Mouse (Mus musculus): ENCODE measurements around the gene Kcne1. TPM values are rescaled to one million over a fixed set of nuclear protein-coding genes. Genes with fewer than 3 reads are reported as not detected.

The Kcne1 gene
- total RNA-seq (2017) = not detected in 2 replicates

- ATAC-seq (replicated peaks in 1 of 2; ENCODE audit: insufficient read depth in 1 of 2, low FRiP score in 2 of 2, low TSS enrichment in 1 of 2, low read depth in 1 of 2, poor library complexity in 2 of 2, severe bottlenecking in 2 of 2) = no peak
These were observed at the start of gene Kcne1 for GRCm38 (mm10) chr16:92359229-92359628. Gene Kcne1 (minus strand): TSS chr16:92359468.

- ATAC-seq (replicated peaks in 1 of 2; ENCODE audit: insufficient read depth in 1 of 2, low FRiP score in 2 of 2, low TSS enrichment in 1 of 2, low read depth in 1 of 2, poor library complexity in 2 of 2, severe bottlenecking in 2 of 2) = no peak
These were observed 48.6 kb upstream of the Kcne1 start for GRCm38 (mm10) chr16:92407883-92408282.

GRCm38 (mm10) chr16:92404141-92404540 lies 44.9 kb upstream of the Kcne1 start:
- no peak for ATAC-seq (replicated peaks in 1 of 2; ENCODE audit: insufficient read depth in 1 of 2, low FRiP score in 2 of 2, low TSS enrichment in 1 of 2, low read depth in 1 of 2, poor library complexity in 2 of 2, severe bottlenecking in 2 of 2)

- ATAC-seq (replicated peaks in 1 of 2; ENCODE audit: insufficient read depth in 1 of 2, low FRiP score in 2 of 2, low TSS enrichment in 1 of 2, low read depth in 1 of 2, poor library complexity in 2 of 2, severe bottlenecking in 2 of 2) = no peak
These were observed 43.8 kb upstream of the Kcne1 start for GRCm38 (mm10) chr16:92403069-92403468.

GRCm38 (mm10) chr16:92402216-92402615 lies 42.9 kb upstream of the Kcne1 start:
- no peak for ATAC-seq (replicated peaks in 1 of 2; ENCODE audit: insufficient read depth in 1 of 2, low FRiP score in 2 of 2, low TSS enrichment in 1 of 2, low read depth in 1 of 2, poor library complexity in 2 of 2, severe bottlenecking in 2 of 2)

- ATAC-seq (replicated peaks in 1 of 2; ENCODE audit: insufficient read depth in 1 of 2, low FRiP score in 2 of 2, low TSS enrichment in 1 of 2, low read depth in 1 of 2, poor library complexity in 2 of 2, severe bottlenecking in 2 of 2) = no peak
These were observed 41.9 kb upstream of the Kcne1 start for GRCm38 (mm10) chr16:92401206-92401605.

GRCm38 (mm10) chr16:92399490-92400458 lies 40.5 kb upstream of the Kcne1 start:
- ATAC-seq (replicated peaks in 1 of 2; ENCODE audit: insufficient read depth in 1 of 2, low FRiP score in 2 of 2, low TSS enrichment in 1 of 2, low read depth in 1 of 2, poor library complexity in 2 of 2, severe bottlenecking in 2 of 2) = peak; percentile 63 to 66

- ATAC-seq (replicated peaks in 1 of 2; ENCODE audit: insufficient read depth in 1 of 2, low FRiP score in 2 of 2, low TSS enrichment in 1 of 2, low read depth in 1 of 2, poor library complexity in 2 of 2, severe bottlenecking in 2 of 2) = no peak
These were observed 39.4 kb upstream of the Kcne1 start for GRCm38 (mm10) chr16:92398574-92399118.

GRCm38 (mm10) chr16:92397745-92398573 lies 38.7 kb upstream of the Kcne1 start:
- no peak for ATAC-seq (replicated peaks in 1 of 2; ENCODE audit: insufficient read depth in 1 of 2, low FRiP score in 2 of 2, low TSS enrichment in 1 of 2, low read depth in 1 of 2, poor library complexity in 2 of 2, severe bottlenecking in 2 of 2)

GRCm38 (mm10) chr16:92393732-92394131 lies 34.5 kb upstream of the Kcne1 start:
- ATAC-seq (replicated peaks in 1 of 2; ENCODE audit: insufficient read depth in 1 of 2, low FRiP score in 2 of 2, low TSS enrichment in 1 of 2, low read depth in 1 of 2, poor library complexity in 2 of 2, severe bottlenecking in 2 of 2) = no peak

GRCm38 (mm10) chr16:92387692-92388091 lies 28.4 kb upstream of the Kcne1 start:
- ATAC-seq (replicated peaks in 1 of 2; ENCODE audit: insufficient read depth in 1 of 2, low FRiP score in 2 of 2, low TSS enrichment in 1 of 2, low read depth in 1 of 2, poor library complexity in 2 of 2, severe bottlenecking in 2 of 2) = no peak

- no peak for ATAC-seq (replicated peaks in 1 of 2; ENCODE audit: insufficient read depth in 1 of 2, low FRiP score in 2 of 2, low TSS enrichment in 1 of 2, low read depth in 1 of 2, poor library complexity in 2 of 2, severe bottlenecking in 2 of 2)
These were observed 25.8 kb upstream of the Kcne1 start for GRCm38 (mm10) chr16:92385062-92385461.

- ATAC-seq (replicated peaks in 1 of 2; ENCODE audit: insufficient read depth in 1 of 2, low FRiP score in 2 of 2, low TSS enrichment in 1 of 2, low read depth in 1 of 2, poor library complexity in 2 of 2, severe bottlenecking in 2 of 2) = no peak
These were observed 24.1 kb upstream of the Kcne1 start for GRCm38 (mm10) chr16:92383412-92383811.

- no peak for ATAC-seq (replicated peaks in 1 of 2; ENCODE audit: insufficient read depth in 1 of 2, low FRiP score in 2 of 2, low TSS enrichment in 1 of 2, low read depth in 1 of 2, poor library complexity in 2 of 2, severe bottlenecking in 2 of 2)
These were observed 23.2 kb upstream of the Kcne1 start for GRCm38 (mm10) chr16:92382508-92382907.

- ATAC-seq (replicated peaks in 1 of 2; ENCODE audit: insufficient read depth in 1 of 2, low FRiP score in 2 of 2, low TSS enrichment in 1 of 2, low read depth in 1 of 2, poor library complexity in 2 of 2, severe bottlenecking in 2 of 2) = no peak
These were observed 21.8 kb upstream of the Kcne1 start for GRCm38 (mm10) chr16:92381092-92381491.

- no peak for ATAC-seq (replicated peaks in 1 of 2; ENCODE audit: insufficient read depth in 1 of 2, low FRiP score in 2 of 2, low TSS enrichment in 1 of 2, low read depth in 1 of 2, poor library complexity in 2 of 2, severe bottlenecking in 2 of 2)
These were observed 17.7 kb upstream of the Kcne1 start for GRCm38 (mm10) chr16:92376976-92377375.

- no peak for ATAC-seq (replicated peaks in 1 of 2; ENCODE audit: insufficient read depth in 1 of 2, low FRiP score in 2 of 2, low TSS enrichment in 1 of 2, low read depth in 1 of 2, poor library complexity in 2 of 2, severe bottlenecking in 2 of 2)
These were observed 12.4 kb upstream of the Kcne1 start for GRCm38 (mm10) chr16:92371623-92372022.

- no peak for ATAC-seq (replicated peaks in 1 of 2; ENCODE audit: insufficient read depth in 1 of 2, low FRiP score in 2 of 2, low TSS enrichment in 1 of 2, low read depth in 1 of 2, poor library complexity in 2 of 2, severe bottlenecking in 2 of 2)
These were observed 10.0 kb upstream of the Kcne1 start for GRCm38 (mm10) chr16:92369260-92369659.
